ENCODE assay signal across 1 mouse cellular context in the genomic region with DNA sequence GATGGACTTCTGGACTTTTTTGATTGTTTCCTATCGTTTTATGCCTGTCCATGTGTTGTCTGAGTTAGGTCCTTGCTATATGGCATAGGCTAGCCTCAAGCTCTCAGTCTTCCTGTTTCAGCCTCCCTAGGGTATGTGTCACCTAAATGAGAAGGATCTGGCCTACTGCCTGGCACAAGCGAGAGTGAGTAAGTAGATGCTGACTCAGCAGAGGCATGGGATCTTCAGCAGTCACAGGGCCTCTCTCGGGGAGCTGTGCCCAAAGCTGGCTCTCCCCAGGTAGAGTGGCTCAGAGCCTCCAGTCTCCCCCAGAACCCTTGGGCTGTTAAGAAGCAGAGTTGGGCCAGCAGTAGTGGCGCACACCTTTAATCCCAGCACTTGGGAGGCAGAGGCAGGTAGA.
TF ChIP-seq lines count a peak whose summit lies in the region.

No protein-coding gene starts in this region.

TF ChIP-seq in MEL, 35 proteins besides CTCF, POLR2A, EP300 and RAD21:
- TF ChIP-seq MAFK (IDR thresholded peaks at IDR 0.05; ENCODE audit: borderline replicate concordance, low read depth, low read length) (peak; percentile 56; the same call in 1 of the 2 replicates), HCFC1 (IDR thresholded peaks at IDR 0.05; ENCODE audit: low read depth, low read length) (no peak)
